Mouse (Mus musculus) intestine, embryonic 16.5 days (tissue): ENCODE results near the gene Gm37419. TPM values are rescaled to one million over a fixed set of nuclear protein-coding genes. Genes with fewer than 3 reads are reported as not detected.
A peak's percentile ranks its signal among the peaks of the same experiment; 100 is the strongest.

ENCODE experiments used
- ATAC-seq: fragments of 200-750 bp; cut with Nextera tagmentation; 2 replicates; pipeline ENCODE4 v1.8.0; 2017; ENCODE audit warnings: moderate TSS enrichment, moderate library complexity
- H3K27ac ChIP-seq: fragments of 300-500 bp; sonication (generic); 2 replicates; pipeline ENCODE4 v1.5.1; 2014; ENCODE audit warnings: mild to moderate bottlenecking, low read length
- H3K27me3 ChIP-seq: fragments of 300-500 bp; sonication (generic); replicated peaks from 2 replicates; pipeline ENCODE4 v1.6.1; 2014; ENCODE audit warnings: low read length, control low read depth, mixed read lengths; ENCODE audit not compliant: control insufficient read depth, insufficient read depth
- H3K36me3 ChIP-seq: fragments of 300-500 bp; sonication (generic); 2 replicates; pipeline ENCODE4 v1.6.1; 2014; ENCODE audit warnings: low read length, control low read depth; ENCODE audit not compliant: control insufficient read depth, insufficient read depth
- H3K4me1 ChIP-seq: fragments of 300-500 bp; sonication (generic); 2 replicates; pipeline ENCODE4 v1.6.1; 2014; ENCODE audit warnings: low read length, control low read depth, mixed read lengths; ENCODE audit not compliant: control insufficient read depth, insufficient read depth
- H3K4me2 ChIP-seq: fragments of 300-500 bp; sonication (generic); 2 replicates; pipeline ENCODE4 v1.6.1; 2014; ENCODE audit warnings: low read depth, low read length, control low read depth
- H3K4me3 ChIP-seq: fragments of 300-500 bp; sonication (generic); 2 replicates; pipeline ENCODE4 v1.5.1; 2014; ENCODE audit warnings: mild to moderate bottlenecking, low read length
- H3K9ac ChIP-seq: fragments of 300-500 bp; sonication (generic); 2 replicates; pipeline ENCODE4 v1.6.1; 2014; ENCODE audit warnings: low read depth, low read length
- H3K9me3 ChIP-seq: fragments of 300-500 bp; sonication (generic); 2 replicates; pipeline ENCODE4 v1.6.1; 2016; ENCODE audit warnings: low read length, control low read depth; ENCODE audit not compliant: control insufficient read depth
- WGBS: fragments of 180-500 bp; shearing (Covaris S2); extraction: QIAGEN DNeasy Blood & Tissue Kit; methylation state at CpG from one replicate; pipeline ENCODE4 v1.1.7; 2014; 5-methylcytosine and 5-hydroxymethylcytosine counted together
- polyA plus RNA-seq: library from polyadenylated mRNA; unstranded; fragments of >200 nt; fragmentation: Nextera tagmentation; extraction: Ambion mirVana; gene quantifications from 2 replicates; pipeline ENCODE4 v1.2.1, GENCODE M21; 2015

The Gm37419 gene
- polyA plus RNA-seq, 1 experiment from 2014 or later = not detected

DNA sequence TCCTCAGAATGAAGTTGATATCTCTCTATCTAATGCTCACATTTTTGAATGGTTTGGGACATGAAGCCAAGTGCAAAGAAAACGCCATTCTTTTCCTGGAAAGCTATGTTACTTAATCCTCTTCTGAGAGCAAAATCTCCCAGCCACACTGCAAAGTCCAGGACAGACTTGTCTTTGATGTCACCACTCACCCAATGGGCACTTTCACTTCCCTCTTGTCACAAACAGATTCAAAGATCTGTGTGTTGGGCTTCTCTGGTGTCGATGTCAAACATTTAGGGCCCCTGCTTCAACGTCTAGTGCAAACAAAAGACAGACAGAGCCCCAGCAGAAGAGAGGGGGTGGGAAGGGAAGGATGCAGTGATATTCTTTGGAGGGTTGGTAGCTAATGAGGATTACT lies 23.8 kb downstream of the Gm37419 start:
- Histone ChIP-seq H3K4me3 (no peak overlapping the region), H3K27me3 (no peaks in the 10 kb centered on the region), H3K36me3 (no peaks in the 10 kb centered on the region), H3K4me1 (no peaks in the 10 kb centered on the region), H3K9me3 (no peaks in the 10 kb centered on the region), H3K9ac (no peak overlapping the region), H3K4me2 (no peak overlapping the region), H3K27ac (no peak overlapping the region)
- WGBS = 35% methylated on average over 3 of the region's 3 CpGs
- no peak for ATAC-seq

DNA sequence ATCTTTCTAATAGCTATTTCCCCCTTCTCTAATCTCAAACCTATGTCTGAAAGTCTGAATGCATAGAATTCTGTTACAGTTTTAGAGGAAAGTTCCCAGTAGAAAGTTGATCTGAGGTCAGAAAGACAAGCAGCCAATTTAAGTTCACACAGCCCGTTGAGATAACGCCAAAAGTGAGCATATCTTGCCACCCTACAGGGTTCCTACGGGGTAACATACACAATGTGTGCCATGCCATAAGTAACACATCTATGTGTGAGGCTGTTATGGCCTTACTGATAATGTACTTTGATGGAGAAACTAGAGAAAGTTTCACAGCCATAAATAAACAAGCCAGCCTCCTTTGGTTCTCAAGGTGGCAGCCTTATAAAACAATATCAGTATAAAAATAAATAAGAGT lies 26.1 kb downstream of the Gm37419 start:
- no peak overlapping the region for H3K4me2 ChIP-seq
- no peaks in the 10 kb centered on the region for H3K9me3 ChIP-seq
- H3K27me3 ChIP-seq = no peaks in the 10 kb centered on the region
- H3K36me3 ChIP-seq = no peaks in the 10 kb centered on the region
- no peaks in the 10 kb centered on the region for H3K4me1 ChIP-seq
- H3K9ac ChIP-seq = no peak overlapping the region
- ATAC-seq = no peak
- WGBS = 77% methylated on average over 3 of the region's 3 CpGs
- no peak overlapping the region for H3K4me3 ChIP-seq
- H3K27ac ChIP-seq = no peak overlapping the region

DNA sequence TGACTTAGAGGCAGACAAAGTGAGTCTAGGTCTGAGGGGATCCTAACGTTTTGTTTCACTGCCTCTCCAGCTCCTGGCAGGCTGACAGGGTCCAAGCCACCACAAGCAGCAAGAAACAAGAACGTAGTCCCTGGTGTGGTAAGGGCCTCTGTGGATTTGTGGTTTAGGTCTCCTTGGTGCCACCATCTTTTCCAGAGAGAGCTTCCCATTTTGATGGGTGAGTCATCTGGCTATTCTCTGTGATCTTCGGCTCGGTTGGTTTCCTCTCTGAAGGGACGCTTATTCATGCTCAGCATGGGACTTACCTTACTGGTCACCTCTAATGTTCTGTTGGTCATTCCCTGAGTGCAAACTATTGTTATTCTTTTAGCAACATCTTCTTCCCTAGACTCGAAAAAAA lies 28.0 kb downstream of the Gm37419 start:
- H3K9me3 ChIP-seq = no peaks in the 10 kb centered on the region
- no peaks in the 10 kb centered on the region for H3K27me3 ChIP-seq
- no peaks in the 10 kb centered on the region for H3K4me1 ChIP-seq
- H3K9ac ChIP-seq = no peak overlapping the region
- H3K36me3 ChIP-seq = no peaks in the 10 kb centered on the region
- ATAC-seq = no peak
- H3K27ac ChIP-seq = no peak overlapping the region
- no peak overlapping the region for H3K4me3 ChIP-seq
- H3K4me2 ChIP-seq = no peak overlapping the region
- WGBS = 69% methylated on average over 6 of the region's 6 CpGs

DNA sequence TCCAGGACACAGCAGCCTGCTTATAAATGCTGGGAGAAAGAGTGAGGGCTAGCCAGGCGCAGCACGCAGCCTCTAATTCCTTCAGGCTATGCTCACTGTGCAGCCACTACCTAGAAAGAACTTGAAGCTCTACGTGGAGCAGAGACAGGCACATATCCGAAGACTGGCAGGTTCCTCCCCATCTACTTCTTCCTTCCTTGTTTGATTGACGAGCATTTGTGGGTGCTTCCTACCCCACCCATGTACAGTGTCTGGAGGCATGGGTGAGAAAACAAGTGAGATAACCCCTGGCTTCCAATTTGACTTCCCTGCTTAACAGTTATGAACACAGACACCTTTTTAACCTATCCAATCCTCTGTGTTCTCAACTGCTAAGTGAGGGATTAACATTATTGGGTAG lies 28.5 kb downstream of the Gm37419 start:
- no peaks in the 10 kb centered on the region for H3K9me3 ChIP-seq
- H3K4me1 ChIP-seq = no peaks in the 10 kb centered on the region
- WGBS = 68% methylated on average over 5 of the region's 5 CpGs
- no peak overlapping the region for H3K4me2 ChIP-seq
- ATAC-seq = no peak
- no peak overlapping the region for H3K9ac ChIP-seq
- H3K36me3 ChIP-seq = no peaks in the 10 kb centered on the region
- no peak overlapping the region for H3K4me3 ChIP-seq
- no peaks in the 10 kb centered on the region for H3K27me3 ChIP-seq
- H3K27ac ChIP-seq = no peak overlapping the region

DNA sequence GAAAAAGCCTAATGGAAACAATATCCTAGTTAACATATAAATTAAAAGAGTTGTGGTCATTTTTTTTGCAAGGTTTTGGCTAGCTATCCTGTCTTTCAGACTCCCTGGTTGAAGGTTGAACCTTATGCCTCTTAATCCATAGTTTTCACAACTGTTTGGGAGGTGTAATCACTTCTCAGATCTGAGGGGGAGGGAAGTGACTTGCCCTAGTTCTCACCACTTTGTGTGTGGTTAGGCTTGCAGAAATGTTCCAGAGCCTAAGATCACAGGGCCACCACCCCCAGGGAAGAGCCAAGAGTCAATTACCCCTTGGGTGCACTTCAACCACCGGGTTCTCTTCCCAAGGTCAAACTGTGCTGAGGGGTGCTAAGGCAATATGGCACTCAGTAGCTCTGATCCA lies 33.4 kb downstream of the Gm37419 start:
- no peaks in the 10 kb centered on the region for H3K27me3 ChIP-seq
- no peak overlapping the region for H3K27ac ChIP-seq
- H3K36me3 ChIP-seq = no peaks in the 10 kb centered on the region
- no peak overlapping the region for H3K9ac ChIP-seq
- H3K9me3 ChIP-seq = no peaks in the 10 kb centered on the region
- H3K4me1 ChIP-seq = no peaks in the 10 kb centered on the region
- H3K4me2 ChIP-seq = no peak overlapping the region
- H3K4me3 ChIP-seq = no peak overlapping the region
- ATAC-seq = no peak
- 38% methylated on average over 1 of the region's 1 CpGs for WGBS

DNA sequence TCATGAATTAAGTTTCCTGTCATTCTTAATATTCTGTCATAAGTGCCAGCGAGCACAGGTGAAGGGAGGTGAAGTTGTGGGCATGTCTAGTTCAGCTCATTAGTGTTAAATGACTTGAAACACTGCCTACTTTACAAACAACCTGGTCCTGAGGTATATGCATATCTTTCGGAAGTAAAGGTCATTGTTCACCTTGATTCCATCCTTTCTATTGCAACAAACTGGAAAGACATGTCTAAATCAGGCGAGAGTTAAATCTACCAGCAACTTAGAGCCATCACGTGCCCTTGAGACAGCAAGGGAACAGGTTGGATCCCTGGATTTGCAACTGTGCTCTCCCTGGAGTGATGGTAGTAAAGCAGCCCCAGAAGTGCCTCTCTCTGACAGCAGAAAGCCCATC lies 34.3 kb downstream of the Gm37419 start:
- Histone ChIP-seq H3K9ac (no peak overlapping the region), H3K27me3 (no peaks in the 10 kb centered on the region), H3K4me2 (no peak overlapping the region), H3K4me1 (no peaks in the 10 kb centered on the region), H3K27ac (no peak overlapping the region), H3K36me3 (no peaks in the 10 kb centered on the region), H3K9me3 (no peaks in the 10 kb centered on the region), H3K4me3 (no peak overlapping the region)
- WGBS = 79% methylated on average over 4 of the region's 4 CpGs
- ATAC-seq = no peak

DNA sequence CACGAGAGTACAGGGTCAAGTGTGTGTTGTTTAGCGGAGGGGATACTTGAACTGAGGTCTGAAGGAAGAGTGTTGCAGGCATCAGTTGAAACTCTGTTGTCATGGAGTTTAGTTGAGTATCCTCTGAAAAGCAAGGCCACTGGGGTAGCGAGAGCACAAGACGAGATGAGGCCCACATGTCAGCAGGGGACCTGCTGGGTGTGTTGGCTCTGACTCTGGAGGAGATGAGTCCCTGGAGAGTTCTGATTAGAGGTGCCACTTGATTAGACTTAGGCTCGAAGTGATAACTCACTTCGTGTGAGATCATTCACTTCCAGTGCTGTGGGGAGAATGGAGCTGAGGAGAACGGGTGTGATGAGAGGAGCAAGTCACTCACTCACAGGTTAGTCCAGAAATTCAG lies 37.2 kb downstream of the Gm37419 start:
- Histone ChIP-seq H3K9me3 (no peaks in the 10 kb centered on the region), H3K36me3 (no peaks in the 10 kb centered on the region), H3K4me1 (no peaks in the 10 kb centered on the region), H3K9ac (no peak overlapping the region), H3K27me3 (no peaks in the 10 kb centered on the region), H3K4me2 (no peak overlapping the region), H3K4me3 (no peak overlapping the region), H3K27ac (no peak overlapping the region)
- no peak for ATAC-seq
- 64% methylated on average over 7 of the region's 7 CpGs for WGBS

DNA sequence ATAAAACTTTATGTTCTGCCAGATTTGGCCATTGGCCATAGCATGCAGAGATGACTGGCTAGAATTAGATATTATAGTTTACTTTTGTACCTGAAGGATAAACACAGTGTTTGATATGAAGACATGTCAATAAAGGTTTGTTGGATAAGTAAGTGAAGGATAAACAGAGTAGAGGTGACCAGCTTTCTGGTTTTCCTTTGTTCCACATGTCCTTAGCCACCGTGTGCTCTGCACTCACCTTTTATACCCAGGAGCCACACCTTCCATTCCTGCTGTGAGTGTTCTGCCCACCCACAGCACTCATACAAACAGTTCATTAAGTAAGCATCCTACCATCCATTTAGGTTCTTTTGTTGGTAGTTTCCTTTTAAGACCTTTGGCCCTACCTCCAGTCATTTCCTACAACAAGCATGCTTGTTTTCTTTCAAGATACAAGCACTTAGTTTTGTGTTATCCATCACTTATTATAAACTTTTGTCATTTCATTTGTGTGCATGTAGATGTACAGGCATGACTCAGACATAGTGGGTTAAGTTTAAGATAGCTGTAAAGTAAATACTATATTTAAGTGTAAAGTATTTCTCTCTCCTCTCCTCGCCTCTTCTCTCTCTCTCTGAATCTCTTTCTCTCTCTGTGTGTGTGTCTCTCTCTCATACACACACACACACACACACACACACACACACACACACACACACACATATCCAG lies 41.8 kb downstream of the Gm37419 start:
- WGBS = 69% methylated on average over 2 of the region's 2 CpGs
- Histone ChIP-seq H3K36me3 (no peaks in the 10 kb centered on the region), H3K4me2 (no peak overlapping the region), H3K4me1 (peaks cover 2% of the 10 kb centered on the region; the same call in 1 of the 2 replicates), H3K9ac (no peak overlapping the region), H3K4me3 (no peak overlapping the region), H3K9me3 (no peaks in the 10 kb centered on the region), H3K27me3 (no peaks in the 10 kb centered on the region), H3K27ac (no peak overlapping the region)
- no peak for ATAC-seq

DNA sequence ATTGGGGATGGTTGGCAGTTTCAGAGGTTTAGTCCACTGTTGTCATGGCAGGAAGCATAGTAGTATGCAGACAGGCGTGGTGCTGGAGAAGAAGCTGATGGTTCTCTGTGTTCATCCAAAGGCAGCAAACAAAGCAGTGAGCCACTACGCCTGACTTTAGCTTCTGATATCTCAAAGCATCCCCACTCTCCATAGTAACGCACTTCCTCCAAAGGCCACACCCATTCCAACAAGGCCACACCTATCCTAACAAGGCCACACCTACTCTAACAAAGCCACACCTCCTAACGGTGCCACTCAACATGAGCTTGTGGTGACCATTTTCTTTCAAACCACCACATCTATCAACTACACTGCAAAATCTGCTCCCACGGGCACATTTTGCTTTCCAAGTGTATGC lies 45.0 kb downstream of the Gm37419 start:
- no peak for ATAC-seq
- 95% methylated on average over 5 of the region's 5 CpGs for WGBS

DNA sequence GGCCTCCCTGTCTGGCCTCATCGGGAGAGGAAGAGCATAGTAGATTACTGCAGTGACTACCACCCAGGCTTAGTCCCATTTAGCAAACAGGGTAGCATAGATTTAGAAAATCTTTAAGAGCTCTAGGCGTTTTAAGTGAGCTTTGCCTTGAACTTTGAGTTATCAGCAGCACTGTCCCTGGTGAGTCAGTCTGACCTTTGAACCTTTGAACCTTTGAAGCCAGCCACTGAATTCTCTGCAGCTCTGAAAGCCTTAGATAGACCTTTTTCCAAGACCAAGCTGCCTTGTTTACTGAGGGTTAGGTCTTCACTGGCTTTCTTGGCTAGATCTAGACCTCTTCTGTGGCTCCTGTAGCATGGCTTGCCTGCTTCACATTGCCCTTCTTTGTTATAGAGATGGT lies 46.2 kb downstream of the Gm37419 start:
- H3K4me1 ChIP-seq = peaks cover 5% of the 10 kb centered on the region; the same call in 1 of the 2 replicates
- WGBS = 36% methylated on average over 2 of the region's 2 CpGs
- H3K27ac ChIP-seq = peak overlapping the region; percentile 33; the same call in 1 of the 2 replicates
- no peaks in the 10 kb centered on the region for H3K36me3 ChIP-seq
- no peak overlapping the region for H3K4me3 ChIP-seq
- H3K9me3 ChIP-seq = no peaks in the 10 kb centered on the region
- no peak overlapping the region for H3K4me2 ChIP-seq
- ATAC-seq = peak; percentile 59
- no peak overlapping the region for H3K9ac ChIP-seq
- H3K27me3 ChIP-seq = no peaks in the 10 kb centered on the region

More for the DNA sequence above, 45.0 kb downstream of the Gm37419 start:
- Histone ChIP-seq H3K4me1 (peaks cover 5% of the 10 kb centered on the region; the same call in 1 of the 2 replicates), H3K36me3 (no peaks in the 10 kb centered on the region), H3K4me3 (no peak overlapping the region), H3K27me3 (no peaks in the 10 kb centered on the region), H3K4me2 (no peak overlapping the region), H3K9me3 (no peaks in the 10 kb centered on the region), H3K27ac (no peak overlapping the region), H3K9ac (no peak overlapping the region)
